ENCODE assay signal across 8 mouse cellular contexts in the genomic region with DNA sequence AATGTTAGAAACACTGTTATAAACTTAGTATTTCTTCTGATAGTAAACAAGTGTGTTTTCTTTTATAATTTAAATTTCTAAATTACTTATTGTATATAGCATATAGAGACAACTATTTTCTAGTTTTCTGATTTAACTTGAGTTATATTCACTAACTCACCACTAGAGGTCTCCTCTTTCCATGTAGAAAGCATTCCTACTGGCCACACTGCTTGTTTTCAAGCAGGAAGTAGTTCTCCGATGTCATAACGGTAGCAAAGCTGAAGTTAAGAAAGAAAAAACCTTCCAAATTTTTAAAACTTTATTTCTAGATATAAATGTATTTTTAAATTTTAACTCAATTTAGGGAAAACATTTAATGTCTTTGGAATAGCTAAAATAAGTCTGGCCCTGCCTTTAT. TPM values are rescaled to one million over a fixed set of nuclear protein-coding genes. Genes with fewer than 3 reads are reported as not detected.
DNase-seq lines count a peak whose midpoint lies in the region; ATAC-seq lines count a peak whose summit lies in the region.

No protein-coding gene starts in this region.

- no peak overlapping the region for H3K27ac ChIP-seq in intestine, embryonic 15.5 days

- H3K9ac ChIP-seq in intestine, embryonic 15.5 days: no peak overlapping the region

- no peak overlapping the region for H3K4me3 ChIP-seq in intestine, embryonic 15.5 days (replicated peaks)

- DNase-seq in frontal cortex, postnatal 25 days (ENCODE audit: low spot score in 2 of 2): no peak
- peak; percentile 16 for DNase-seq in thymus, postnatal 14 days
- no peak for DNase-seq in thymus, postnatal 25 days
- DNase-seq in skeletal muscle tissue, adult 2 months (ENCODE audit: low read depth, low spot score): peak; percentile 50
- DNase-seq in cerebellum, adult 11-12 months: no peak
- DNase-seq in adrenal gland, adult 2 months: no peak

- H3K4me2 ChIP-seq in intestine, embryonic 15.5 days (replicated peaks): no peak overlapping the region

- H3K4me1 ChIP-seq in intestine, embryonic 15.5 days (replicated peaks): no peaks in the 10 kb centered on the region

- H3K27me3 ChIP-seq in intestine, embryonic 15.5 days (replicated peaks): no peaks in the 10 kb centered on the region

- no peaks in the 10 kb centered on the region for H3K36me3 ChIP-seq in intestine, embryonic 15.5 days

- 14% methylated on average over 2 of the region's 2 CpGs for WGBS in intestine, embryonic 15.5 days

- no peaks in the 10 kb centered on the region for H3K9me3 ChIP-seq in intestine, embryonic 15.5 days

- ATAC-seq in frontal cortex, adult (ENCODE audit: low TSS enrichment): peak; percentile 73
- peak; percentile 63; the same call in 1 of the 2 replicates for ATAC-seq in intestine, embryonic 15.5 days

RNA-seq across cellular contexts. Expression of a gene that starts 8.8 kb away (rescaled TPM):
- 29.6 and 31.3 TPM in 2 replicates for polyA plus RNA-seq in intestine, embryonic 15.5 days (2015; fragmentation: Nextera tagmentation; extraction: Ambion mirVana)
- total RNA-seq in adrenal gland, adult 2 months (2021): 10 to 100 TPM; 13.4 to 19.2 TPM
- 12.6 and 13.0 TPM in 2 replicates for polyA plus RNA-seq in adrenal gland, adult 2 months (2012; rRNA removed)

RNA-seq across cellular contexts. Expression of a gene that starts 8.8 kb away (rescaled TPM):
- 20.7 and 21.6 TPM in 2 replicates for polyA plus RNA-seq in intestine, embryonic 15.5 days (2015; fragmentation: Nextera tagmentation; extraction: Ambion mirVana)
- total RNA-seq in adrenal gland, adult 2 months (2021): 10 to 100 TPM; 17.3 to 27.0 TPM
- polyA plus RNA-seq in adrenal gland, adult 2 months (2012; rRNA removed): 4.5 and 4.6 TPM in 2 replicates

RNA-seq across cellular contexts. Expression of a gene that starts 51.9 kb away (rescaled TPM):
- 8.5 and 8.7 TPM in 2 replicates for polyA plus RNA-seq in intestine, embryonic 15.5 days (2015; fragmentation: Nextera tagmentation; extraction: Ambion mirVana)
- total RNA-seq in adrenal gland, adult 2 months (2021): 10 to 100 TPM; 44.2 to 55.2 TPM
- 9.6 and 14.1 TPM in 2 replicates for polyA plus RNA-seq in adrenal gland, adult 2 months (2012; rRNA removed)

RNA-seq across cellular contexts. Expression of a gene that starts 57.5 kb away (rescaled TPM):
- 2.7 and 2.9 TPM in 2 replicates for polyA plus RNA-seq in intestine, embryonic 15.5 days (2015; fragmentation: Nextera tagmentation; extraction: Ambion mirVana)
- total RNA-seq in adrenal gland, adult 2 months (2021): 1 to 10 TPM; 1.3 to 2.6 TPM
- polyA plus RNA-seq in adrenal gland, adult 2 months (2012; rRNA removed): 0.27 and 0.42 TPM in 2 replicates

Comparison
In these comparisons a context has a peak if more than half of its experiments do, and no peak if none do; other contexts are left out.
1. DNase-seq: peak in thymus, postnatal 14 days (single experiment) and skeletal muscle tissue, adult 2 months (single experiment); none in frontal cortex, postnatal 25 days (0 of 2), thymus, postnatal 25 days (single experiment), cerebellum, adult 11-12 months (single experiment) and adrenal gland, adult 2 months (single experiment).